Mouse (Mus musculus): ENCODE data around the gene Plagl2. TPM values are rescaled to one million over a fixed set of nuclear protein-coding genes. Genes with fewer than 3 reads are reported as not detected.
A peak's percentile ranks its signal among the peaks of the same experiment; 100 is the strongest.

Gene Plagl2
- polyA plus RNA-seq, 1 experiment = 29.3 TPM

DNA sequence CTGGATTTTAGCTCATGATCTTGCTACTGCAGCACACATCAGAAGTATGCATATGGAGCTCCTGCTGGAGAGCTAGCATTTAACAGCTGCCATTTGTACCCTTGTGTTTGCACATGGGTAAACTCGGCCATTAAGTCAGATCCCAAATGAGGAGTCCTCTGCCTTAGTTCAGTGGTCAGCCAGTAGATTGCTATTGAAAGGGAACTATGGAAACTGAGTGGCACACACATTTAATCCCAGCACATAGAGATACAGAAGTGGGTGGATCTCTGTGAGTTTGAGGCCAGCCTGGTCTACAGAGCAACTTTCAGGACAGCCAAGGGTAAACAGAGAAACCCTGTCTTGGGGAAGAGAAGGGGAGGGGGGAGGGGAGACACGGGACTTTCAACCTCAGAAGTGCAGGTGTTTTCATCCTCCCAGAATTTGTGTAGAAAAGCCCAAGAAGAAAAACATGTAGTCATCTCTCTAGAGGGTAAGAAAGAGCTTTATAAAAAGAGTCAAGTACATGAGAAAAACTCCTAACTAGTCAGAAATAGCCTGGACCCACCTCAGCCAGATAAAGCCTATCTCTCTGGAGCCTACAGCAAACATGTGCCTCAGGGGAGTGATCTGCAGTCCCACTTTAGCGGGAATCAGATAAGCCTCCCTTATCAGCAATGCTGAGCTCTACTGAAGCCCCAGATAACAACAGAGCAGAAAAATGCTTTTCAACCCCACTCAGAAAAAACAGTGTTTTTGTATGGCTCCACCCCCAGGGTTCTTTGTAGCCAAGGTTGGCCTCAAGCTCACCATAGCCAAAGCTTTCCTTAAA lies 18.8 kb upstream of the Plagl2 start:
- Histone ChIP-seq H3K27me3 (ENCODE audit: control insufficient read depth, insufficient read depth, low read length) (no peaks in the 10 kb centered on the region), H3K36me3 (ENCODE audit: control insufficient read depth, insufficient read depth, low read length) (no peaks in the 10 kb centered on the region), H3K27ac (ENCODE audit: control insufficient read depth, insufficient read depth, low read length) (peak overlapping the region; percentile 100), H3K4me1 (replicated peaks; ENCODE audit: control insufficient read depth, insufficient read depth, low read length) (peaks cover 43% of the 10 kb centered on the region), H3K4me3 (ENCODE audit: control insufficient read depth, insufficient read depth, low read length) (no peak overlapping the region)
- DNase-seq = peak; percentile 46
- 19% methylated on average over 3 of the region's 3 CpGs for WGBS
- TF ChIP-seq POLR2A (IDR thresholded peaks at IDR 0.05; ENCODE audit: control insufficient read depth, extremely low read depth, insufficient read depth, low read length, poor library complexity) = no peak
- no peak for TF ChIP-seq CTCF (IDR thresholded peaks at IDR 0.05; ENCODE audit: borderline replicate concordance, control insufficient read depth, extremely low read depth, insufficient read depth, low read length, poor library complexity)

DNA sequence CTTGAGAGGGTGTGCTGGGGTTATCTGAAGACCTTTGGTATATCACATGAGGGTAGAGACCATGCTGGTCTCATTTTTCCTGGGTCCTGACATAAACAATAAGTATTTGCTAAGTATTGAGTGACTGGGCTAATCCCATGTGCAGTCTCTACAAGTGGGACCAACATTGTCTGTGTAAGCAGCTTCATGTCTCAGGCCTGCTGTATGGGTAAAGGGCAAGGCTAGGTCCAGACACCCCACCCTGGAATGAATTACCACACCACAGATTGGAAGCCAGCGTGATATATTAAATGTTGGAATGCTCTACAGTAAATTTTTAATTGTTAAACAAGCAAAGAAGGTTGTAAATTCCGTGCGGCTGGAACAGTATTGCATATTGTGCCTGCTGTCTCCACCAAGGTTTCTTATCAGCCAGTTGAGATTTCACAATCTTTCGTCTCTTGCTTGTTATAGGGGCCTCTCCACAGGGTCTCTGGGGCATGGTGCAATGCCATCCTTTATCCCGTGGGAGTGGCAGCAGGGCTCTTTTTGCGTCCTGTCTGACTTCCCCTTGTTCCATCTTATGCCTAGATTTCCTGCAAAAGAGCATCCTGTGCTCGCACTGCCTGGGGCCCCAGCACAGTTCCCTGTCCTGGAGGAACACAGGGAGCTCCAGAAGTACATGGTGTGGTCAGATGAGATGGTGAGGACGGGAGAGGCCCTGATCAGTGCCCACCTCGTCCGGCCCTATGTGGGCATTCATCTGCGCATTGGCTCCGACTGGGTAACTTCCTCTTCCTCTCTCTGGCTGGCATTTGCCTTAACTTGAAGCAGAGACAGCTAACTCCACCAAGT lies 18.0 kb upstream of the Plagl2 start:
- WGBS = 57% methylated on average over 12 of the region's 12 CpGs
- no peak for DNase-seq

DNA sequence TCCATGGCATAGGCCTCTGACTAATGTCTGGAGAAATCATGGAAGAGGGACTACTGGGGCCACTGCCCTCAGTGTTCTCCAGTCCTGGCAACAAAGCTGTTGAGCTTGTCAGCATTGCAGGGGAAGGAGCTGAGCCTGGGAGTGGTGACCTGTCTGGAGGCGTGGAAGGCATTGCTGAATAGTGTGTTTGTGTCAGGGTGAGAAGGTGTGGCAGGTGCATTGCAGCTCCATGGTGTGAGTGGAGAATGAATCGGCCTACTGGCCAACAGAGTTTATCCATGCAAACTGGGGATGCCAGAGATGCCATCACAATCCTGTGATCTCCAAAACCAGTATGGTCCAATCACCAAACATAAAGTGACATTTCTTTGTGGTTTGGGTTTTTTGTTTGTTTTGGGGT lies 15.4 kb upstream of the Plagl2 start:
- DNase-seq = no peak
- Histone ChIP-seq H3K36me3 (ENCODE audit: control insufficient read depth, insufficient read depth, low read length) (peaks cover 1% of the 10 kb centered on the region; the same call in 1 of the 2 replicates), H3K27me3 (ENCODE audit: control insufficient read depth, insufficient read depth, low read length) (no peaks in the 10 kb centered on the region), H3K4me1 (replicated peaks; ENCODE audit: control insufficient read depth, insufficient read depth, low read length) (peaks cover 22% of the 10 kb centered on the region), H3K4me3 (ENCODE audit: control insufficient read depth, insufficient read depth, low read length) (no peak overlapping the region), H3K27ac (ENCODE audit: control insufficient read depth, insufficient read depth, low read length) (no peak overlapping the region)
- WGBS = 96% methylated on average over 2 of the region's 2 CpGs
- TF ChIP-seq CTCF (IDR thresholded peaks at IDR 0.05; ENCODE audit: borderline replicate concordance, control insufficient read depth, extremely low read depth, insufficient read depth, low read length, poor library complexity) (no peak), POLR2A (IDR thresholded peaks at IDR 0.05; ENCODE audit: control insufficient read depth, extremely low read depth, insufficient read depth, low read length, poor library complexity) (no peak)

More for the DNA sequence above, 18.0 kb upstream of the Plagl2 start:
- H3K27me3 ChIP-seq (ENCODE audit: control insufficient read depth, insufficient read depth, low read length) = no peaks in the 10 kb centered on the region
- H3K27ac ChIP-seq (ENCODE audit: control insufficient read depth, insufficient read depth, low read length) = peak overlapping the region; percentile 100
- H3K36me3 ChIP-seq (ENCODE audit: control insufficient read depth, insufficient read depth, low read length) = no peaks in the 10 kb centered on the region
- peaks cover 43% of the 10 kb centered on the region for H3K4me1 ChIP-seq (replicated peaks; ENCODE audit: control insufficient read depth, insufficient read depth, low read length)
- no peak for TF ChIP-seq CTCF (IDR thresholded peaks at IDR 0.05; ENCODE audit: borderline replicate concordance, control insufficient read depth, extremely low read depth, insufficient read depth, low read length, poor library complexity)
- TF ChIP-seq POLR2A (IDR thresholded peaks at IDR 0.05; ENCODE audit: control insufficient read depth, extremely low read depth, insufficient read depth, low read length, poor library complexity) = no peak
- no peak overlapping the region for H3K4me3 ChIP-seq (ENCODE audit: control insufficient read depth, insufficient read depth, low read length)

DNA sequence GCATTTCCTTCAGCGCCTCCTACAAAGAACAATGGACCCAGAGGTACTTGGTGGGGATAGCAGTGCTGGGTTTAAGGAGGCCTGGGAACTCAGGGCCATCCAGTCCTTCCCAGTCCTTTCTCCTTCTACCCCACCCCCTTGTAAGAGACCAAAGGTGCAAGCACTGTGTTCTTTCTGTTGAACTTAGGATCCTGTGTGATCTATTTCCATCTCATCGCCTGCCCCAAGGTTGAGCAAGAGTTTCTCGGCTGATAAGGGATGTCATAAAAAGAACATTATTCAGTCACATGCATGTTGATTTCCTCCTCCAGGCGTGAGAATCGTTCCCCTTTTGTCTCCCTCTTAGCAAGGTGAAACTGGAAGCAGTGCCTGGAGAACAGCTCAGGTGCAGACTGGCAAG lies 8.5 kb upstream of the Plagl2 start:
- H3K36me3 ChIP-seq (ENCODE audit: control insufficient read depth, insufficient read depth, low read length) = peaks cover 10% of the 10 kb centered on the region; the same call in 1 of the 2 replicates
- TF ChIP-seq CTCF (IDR thresholded peaks at IDR 0.05; ENCODE audit: borderline replicate concordance, control insufficient read depth, extremely low read depth, insufficient read depth, low read length, poor library complexity) (no peak), POLR2A (IDR thresholded peaks at IDR 0.05; ENCODE audit: control insufficient read depth, extremely low read depth, insufficient read depth, low read length, poor library complexity) (no peak)
- no peaks in the 10 kb centered on the region for H3K4me1 ChIP-seq (replicated peaks; ENCODE audit: control insufficient read depth, insufficient read depth, low read length)
- no peaks in the 10 kb centered on the region for H3K27me3 ChIP-seq (ENCODE audit: control insufficient read depth, insufficient read depth, low read length)
- no peak overlapping the region for H3K27ac ChIP-seq (ENCODE audit: control insufficient read depth, insufficient read depth, low read length)
- no peak for DNase-seq
- 93% methylated on average over 5 of the region's 5 CpGs for WGBS
- H3K4me3 ChIP-seq (ENCODE audit: control insufficient read depth, insufficient read depth, low read length) = no peak overlapping the region

DNA sequence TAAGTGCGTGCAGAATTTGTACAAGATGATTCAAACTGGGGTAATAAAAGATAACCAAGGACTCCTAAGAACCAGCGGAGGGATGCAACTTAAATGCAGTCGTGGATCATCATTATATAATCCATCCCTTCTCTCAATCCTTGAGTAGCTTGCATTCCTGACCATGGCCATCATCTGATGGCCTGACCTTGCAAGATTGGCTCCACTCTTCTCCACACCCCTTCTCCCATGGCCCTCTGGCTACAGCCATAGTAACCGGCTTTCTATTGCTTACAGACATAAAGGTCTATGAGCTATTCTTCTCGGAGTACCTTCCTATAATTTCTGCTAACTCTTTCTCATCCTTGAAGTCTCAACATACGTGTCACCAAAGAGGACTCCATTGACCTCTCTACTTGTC lies 930 bp upstream of the Plagl2 start:
- H3K36me3 ChIP-seq (ENCODE audit: control insufficient read depth, insufficient read depth, low read length) = no peaks in the 10 kb centered on the region
- no peak for TF ChIP-seq POLR2A (IDR thresholded peaks at IDR 0.05; ENCODE audit: control insufficient read depth, extremely low read depth, insufficient read depth, low read length, poor library complexity)
- no peak for TF ChIP-seq CTCF (IDR thresholded peaks at IDR 0.05; ENCODE audit: borderline replicate concordance, control insufficient read depth, extremely low read depth, insufficient read depth, low read length, poor library complexity)
- no peaks in the 10 kb centered on the region for H3K27me3 ChIP-seq (ENCODE audit: control insufficient read depth, insufficient read depth, low read length)
- no peak overlapping the region for H3K27ac ChIP-seq (ENCODE audit: control insufficient read depth, insufficient read depth, low read length)
- H3K4me3 ChIP-seq (ENCODE audit: control insufficient read depth, insufficient read depth, low read length) = no peak overlapping the region
- 69% methylated on average over 6 of the region's 6 CpGs for WGBS
- no peak for DNase-seq
- peaks cover 11% of the 10 kb centered on the region for H3K4me1 ChIP-seq (replicated peaks; ENCODE audit: control insufficient read depth, insufficient read depth, low read length)

DNA sequence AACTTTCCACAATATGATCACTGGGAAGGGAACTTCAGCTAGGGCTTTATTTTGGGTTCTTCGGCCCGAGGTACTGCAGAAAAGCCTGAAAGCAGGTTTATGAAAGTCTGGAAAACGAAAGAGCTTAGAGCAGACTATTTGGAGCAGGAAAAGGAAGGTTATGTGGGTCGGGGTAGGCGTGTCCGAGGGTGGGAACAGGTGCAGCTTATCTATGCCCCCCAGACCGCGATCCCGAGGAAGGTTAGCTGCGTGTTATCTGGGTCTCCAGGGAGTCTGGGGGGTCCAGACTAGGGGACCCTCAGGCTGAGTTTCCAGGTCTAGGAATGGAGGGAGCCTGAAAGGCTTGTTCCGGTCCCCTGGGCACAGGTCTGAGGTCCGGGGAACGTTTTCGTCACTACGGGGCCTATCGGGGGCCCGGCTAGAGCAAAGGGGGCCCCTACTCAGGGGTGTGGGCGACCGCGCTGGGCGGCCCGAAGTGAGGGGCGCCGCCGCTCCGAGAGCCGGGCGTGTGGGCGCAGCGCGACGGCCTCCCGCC lies 458 bp downstream of the Plagl2 start:
- Histone ChIP-seq H3K27me3 (ENCODE audit: control insufficient read depth, insufficient read depth, low read length) (no peaks in the 10 kb centered on the region), H3K4me3 (ENCODE audit: control insufficient read depth, insufficient read depth, low read length) (peak overlapping the region; percentile 68), H3K4me1 (replicated peaks; ENCODE audit: control insufficient read depth, insufficient read depth, low read length) (peaks cover 11% of the 10 kb centered on the region), H3K27ac (ENCODE audit: control insufficient read depth, insufficient read depth, low read length) (peak overlapping the region; percentile 52), H3K36me3 (ENCODE audit: control insufficient read depth, insufficient read depth, low read length) (peaks cover 3% of the 10 kb centered on the region)
- DNase-seq = peak; percentile 64
- WGBS = 1% methylated on average over 33 of the region's 33 CpGs
- no peak for TF ChIP-seq CTCF (IDR thresholded peaks at IDR 0.05; ENCODE audit: borderline replicate concordance, control insufficient read depth, extremely low read depth, insufficient read depth, low read length, poor library complexity)

Data from thymus, adult 2 months (tissue).